Mouse (Mus musculus): ENCODE results near the gene Shisa6. TPM values are rescaled to one million over a fixed set of nuclear protein-coding genes. Genes with fewer than 3 reads are reported as not detected.

Gene Shisa6
- total RNA-seq (2021) = 0.56 and 0.75 TPM in 2 replicates
- long read RNA-seq, experiment 1 = 0 reads
- long read RNA-seq, experiment 2 = 0 reads

DNA sequence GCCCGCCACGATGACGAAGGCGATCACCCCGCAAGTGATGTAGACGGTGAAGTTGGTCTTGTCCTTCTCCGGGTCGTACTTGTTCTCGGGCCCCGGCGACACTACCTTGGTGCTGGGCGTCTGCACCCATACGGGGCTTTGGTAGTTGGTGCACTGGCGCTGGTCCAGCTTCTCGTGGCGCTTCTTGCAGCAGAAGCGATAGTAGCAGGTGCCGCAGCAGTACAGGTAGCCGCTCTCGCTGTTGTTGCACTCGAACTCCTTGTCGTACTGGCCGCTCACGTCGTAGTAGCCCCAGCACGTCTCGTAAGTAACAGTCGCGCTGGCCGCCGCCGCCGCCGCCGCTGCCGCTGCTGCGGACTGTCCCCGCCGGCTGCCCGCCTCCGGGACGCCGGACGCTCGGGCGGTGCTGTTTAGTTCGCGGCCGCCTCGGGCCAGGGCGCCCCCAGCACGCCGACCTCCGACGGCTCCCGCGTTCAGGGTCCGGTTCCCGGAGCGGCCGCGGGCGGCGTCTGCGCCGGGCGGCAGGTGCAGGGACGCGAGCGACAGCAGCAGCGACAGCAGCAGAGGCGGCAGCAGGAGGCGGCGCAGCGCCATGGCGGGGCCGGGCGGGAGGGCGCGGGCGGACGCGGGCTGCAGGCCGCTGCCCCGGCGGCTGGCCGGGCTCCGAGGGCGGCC is at the start of gene Shisa6:
TSS of gene Shisa6 (minus strand) at position 594 of the 675 bp plus-strand sequence.
- DNase-seq = peak; percentile 24

DNA sequence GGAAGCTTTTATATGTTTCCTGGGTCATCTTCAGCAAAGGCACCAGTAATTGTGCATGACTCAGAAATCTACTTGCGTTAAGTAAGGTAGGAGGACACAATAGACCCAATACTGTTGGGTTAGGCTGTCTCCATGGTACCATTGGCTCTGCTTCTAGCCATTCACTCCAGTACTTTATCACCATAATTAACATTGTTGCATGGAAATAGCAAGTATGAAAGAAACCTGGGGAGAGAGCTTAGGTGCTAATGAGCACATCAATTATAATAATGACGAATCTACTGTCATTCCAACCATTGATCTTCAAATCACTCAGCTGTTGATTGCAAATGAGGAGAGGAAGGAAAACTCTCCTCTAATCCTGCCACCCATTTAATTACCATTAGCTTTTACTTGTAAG is 48.1 kb upstream of the Shisa6 start:
- no peak for DNase-seq

DNA sequence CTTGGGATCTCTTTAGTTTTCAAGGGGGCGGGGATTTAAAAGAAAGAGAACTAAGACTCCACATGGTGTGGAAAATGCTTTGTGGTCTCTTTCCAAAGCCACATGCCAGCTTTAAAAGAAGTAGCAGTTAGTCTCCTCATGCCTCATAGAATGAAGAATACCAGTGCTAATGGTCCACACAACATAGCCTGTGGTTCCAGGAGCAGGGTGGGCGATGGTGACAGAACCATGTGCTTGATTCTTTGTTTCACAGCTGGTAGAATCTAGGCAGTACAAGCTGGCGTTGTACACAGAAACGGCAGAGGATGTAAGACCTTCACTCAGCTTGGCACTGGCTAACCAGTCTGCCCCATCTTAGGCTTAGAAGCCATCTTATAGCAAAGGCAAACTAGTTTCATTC is 43.3 kb upstream of the Shisa6 start:
- DNase-seq = no peak

DNA sequence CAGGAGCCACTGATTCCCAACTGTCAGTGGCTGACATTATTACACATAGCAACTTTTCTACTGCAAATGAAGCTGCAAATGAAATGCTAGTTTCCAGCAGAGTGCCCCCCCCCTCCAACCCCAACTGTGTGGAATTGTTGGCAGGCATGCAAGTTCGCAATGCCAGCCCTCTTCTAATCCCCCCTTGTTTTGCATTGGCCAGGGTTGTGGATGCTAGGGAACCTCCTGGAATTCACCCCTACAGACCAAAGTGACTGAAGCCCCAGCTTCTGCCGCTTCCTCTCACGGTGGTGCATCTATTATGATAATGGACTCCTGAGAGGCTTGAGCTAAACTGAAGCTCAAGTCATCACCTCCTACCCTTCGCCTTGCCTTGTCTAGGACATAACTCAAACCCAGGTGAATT is 42.6 kb upstream of the Shisa6 start:
- DNase-seq = no peak

DNA sequence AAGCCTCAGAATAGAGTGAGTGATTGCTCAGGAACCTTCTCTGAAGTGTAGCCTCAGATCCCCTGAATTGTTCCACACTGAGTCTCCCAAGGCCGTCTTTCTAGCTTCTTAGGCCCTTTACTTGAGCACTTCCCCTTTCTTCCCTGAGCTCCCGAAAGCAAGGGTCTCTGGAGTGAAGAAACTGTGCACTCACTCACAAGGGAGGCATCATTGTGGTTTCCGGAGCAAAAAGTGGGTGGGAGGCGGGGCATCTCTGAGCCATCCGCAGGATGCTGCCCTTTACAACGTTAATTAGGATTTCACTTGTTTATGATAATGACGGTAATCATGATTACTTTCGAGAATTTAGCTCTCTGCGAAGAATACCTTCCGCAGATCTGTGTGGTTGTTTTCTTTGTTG is 41.6 kb upstream of the Shisa6 start:
- DNase-seq = no peak

DNA sequence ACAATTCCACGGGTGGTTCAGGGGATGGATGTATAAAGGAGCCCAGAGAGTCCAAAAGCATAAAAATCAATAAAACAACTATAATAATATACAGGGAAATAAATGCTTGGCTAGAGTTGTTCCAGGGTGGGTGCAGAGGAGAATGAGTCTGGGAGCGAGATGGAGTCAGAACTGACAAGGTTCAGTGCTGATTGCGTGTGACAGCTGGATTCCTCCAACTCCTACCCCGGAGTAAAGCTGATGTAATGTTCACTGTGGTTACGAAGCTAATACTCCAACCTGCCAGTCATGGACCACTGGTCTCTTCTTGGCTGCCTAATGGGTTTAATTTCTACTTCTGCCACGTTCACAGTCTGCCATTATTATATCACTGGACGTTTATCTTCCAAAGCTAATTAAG is 36.5 kb upstream of the Shisa6 start:
- no peak for DNase-seq

DNA sequence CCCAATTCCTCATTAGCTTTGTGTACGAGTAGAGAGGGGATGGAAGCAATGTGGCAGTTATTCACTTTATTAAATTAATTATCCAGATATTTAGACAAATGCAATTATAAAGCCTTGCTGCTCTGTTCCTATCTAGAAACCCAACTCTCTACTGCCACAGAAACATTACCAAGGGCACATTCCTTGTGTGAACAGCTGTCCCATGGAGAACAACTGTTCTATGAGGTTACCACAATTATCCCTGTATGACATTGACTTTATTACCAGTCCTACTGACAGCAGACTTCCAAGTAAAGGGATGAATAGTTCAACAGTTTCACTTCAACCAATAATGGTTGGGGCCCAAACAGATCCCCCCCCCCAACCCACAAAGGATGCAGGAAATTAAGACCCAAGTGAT is 12.1 kb upstream of the Shisa6 start:
- no peak for DNase-seq

DNA sequence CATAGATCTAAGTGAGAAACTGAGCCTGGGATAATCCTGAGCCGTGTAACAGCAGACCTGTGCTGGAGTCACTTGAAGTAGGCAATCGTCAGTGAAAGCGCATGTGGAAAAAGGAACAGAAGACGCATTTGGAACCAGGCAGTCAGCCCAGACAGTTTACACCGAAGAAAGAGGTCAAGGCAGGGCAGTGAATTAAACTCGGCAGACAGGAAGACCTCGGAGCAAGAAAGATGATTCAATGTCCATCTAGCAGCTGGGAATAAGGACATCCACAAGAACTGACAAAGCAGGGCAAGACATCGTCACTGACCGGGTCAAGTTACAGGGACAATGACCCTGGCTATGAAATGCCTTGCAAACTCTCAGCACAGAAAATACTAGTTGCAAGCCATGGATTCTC is 10.1 kb upstream of the Shisa6 start:
- peak; percentile 45 for DNase-seq

DNA sequence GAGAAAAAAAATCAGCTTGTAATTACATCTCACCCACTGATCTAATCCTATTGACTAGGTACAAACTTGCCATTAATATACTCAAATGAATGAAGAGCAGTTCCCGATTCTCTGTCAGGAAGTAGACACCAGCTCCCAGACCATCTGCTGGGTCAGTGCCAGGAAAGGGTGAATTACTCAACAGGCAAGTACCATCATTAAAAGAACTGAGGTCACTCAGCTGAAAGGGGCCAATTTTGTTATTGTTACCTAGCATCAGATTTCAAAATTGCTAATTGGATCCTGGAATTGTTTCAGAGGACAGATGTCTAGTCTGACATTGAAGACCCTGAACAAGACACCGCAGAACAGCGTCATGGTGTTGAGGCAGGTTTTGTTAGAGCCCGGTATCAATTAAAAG is 9.4 kb upstream of the Shisa6 start:
- peak; percentile 73 for DNase-seq

DNA sequence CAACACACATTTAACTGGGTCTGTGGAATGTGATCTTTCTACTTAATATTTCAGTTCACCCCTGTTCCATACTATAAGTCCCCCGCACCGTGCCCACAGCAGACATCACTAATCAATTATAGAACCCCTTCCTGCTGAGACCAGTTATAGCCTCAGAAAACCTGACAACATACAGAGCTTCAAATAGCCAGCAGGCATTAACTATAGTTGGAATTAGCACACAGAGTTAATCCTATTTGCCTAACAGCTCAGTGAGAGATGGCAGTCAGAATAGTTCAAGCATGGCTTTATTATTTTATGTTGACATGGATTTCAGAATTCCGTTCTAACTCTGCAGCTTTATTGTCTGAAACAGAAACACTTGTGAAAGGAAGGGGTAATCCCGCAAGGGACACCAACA is 8.5 kb upstream of the Shisa6 start:
- DNase-seq = no peak

DNA sequence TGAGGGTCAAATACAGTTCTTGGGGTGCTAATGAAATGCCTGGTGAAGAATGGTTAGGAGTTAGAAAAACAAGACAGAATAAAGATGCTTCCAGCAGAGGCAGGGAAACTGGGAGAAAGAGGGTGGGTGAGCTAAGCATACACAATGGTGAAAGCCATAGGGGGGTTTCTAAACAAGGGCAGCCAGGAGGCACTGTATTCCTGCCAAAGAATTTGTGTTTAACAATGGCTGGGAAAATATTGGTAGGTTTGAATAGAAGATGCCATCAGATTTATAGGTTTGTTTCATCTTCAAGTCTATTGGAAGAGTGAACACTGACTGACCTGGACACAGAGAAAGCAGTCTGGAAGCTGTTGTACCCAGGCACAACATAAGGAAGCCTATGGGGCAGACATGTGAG is 2.4 kb upstream of the Shisa6 start:
- no peak for DNase-seq

DNA sequence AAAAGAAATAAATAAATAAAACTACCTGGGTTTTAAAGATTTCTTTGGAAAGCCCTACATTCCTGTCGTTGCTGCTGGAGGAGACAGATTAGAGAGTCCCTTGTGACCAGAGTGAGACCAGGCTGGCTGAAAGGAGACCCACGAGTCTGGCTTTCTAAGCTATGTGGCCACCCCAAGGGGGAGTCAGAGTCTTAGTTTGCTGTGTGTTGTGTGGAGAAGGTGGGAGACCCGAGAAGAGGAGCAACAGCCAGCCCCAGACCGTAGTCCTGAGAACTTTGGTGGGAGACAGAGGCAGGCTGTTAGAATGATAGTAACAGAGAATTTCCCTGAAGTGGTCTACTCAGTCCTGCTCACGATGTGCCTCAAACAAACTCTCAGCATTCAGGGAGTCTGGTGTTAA is 1.6 kb upstream of the Shisa6 start:
- DNase-seq = no peak

DNA sequence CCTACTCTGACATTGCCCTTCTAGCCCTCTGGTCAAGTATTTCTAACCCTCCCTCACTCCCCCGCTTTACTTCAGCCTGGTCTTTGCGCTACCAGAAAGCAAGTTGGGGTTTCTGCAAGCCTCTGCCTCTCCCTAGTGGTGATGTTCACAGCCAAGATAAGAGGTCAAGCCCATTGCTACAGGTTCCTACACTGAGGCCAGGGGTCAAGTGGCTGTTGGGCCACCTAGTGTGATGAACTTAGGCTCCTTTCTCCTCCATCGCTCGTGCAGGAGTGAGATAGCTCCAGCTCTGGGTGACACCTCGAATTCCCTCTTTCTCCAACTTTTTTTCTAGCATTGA is 1.2 kb upstream of the Shisa6 start:
- no peak for DNase-seq

DNA sequence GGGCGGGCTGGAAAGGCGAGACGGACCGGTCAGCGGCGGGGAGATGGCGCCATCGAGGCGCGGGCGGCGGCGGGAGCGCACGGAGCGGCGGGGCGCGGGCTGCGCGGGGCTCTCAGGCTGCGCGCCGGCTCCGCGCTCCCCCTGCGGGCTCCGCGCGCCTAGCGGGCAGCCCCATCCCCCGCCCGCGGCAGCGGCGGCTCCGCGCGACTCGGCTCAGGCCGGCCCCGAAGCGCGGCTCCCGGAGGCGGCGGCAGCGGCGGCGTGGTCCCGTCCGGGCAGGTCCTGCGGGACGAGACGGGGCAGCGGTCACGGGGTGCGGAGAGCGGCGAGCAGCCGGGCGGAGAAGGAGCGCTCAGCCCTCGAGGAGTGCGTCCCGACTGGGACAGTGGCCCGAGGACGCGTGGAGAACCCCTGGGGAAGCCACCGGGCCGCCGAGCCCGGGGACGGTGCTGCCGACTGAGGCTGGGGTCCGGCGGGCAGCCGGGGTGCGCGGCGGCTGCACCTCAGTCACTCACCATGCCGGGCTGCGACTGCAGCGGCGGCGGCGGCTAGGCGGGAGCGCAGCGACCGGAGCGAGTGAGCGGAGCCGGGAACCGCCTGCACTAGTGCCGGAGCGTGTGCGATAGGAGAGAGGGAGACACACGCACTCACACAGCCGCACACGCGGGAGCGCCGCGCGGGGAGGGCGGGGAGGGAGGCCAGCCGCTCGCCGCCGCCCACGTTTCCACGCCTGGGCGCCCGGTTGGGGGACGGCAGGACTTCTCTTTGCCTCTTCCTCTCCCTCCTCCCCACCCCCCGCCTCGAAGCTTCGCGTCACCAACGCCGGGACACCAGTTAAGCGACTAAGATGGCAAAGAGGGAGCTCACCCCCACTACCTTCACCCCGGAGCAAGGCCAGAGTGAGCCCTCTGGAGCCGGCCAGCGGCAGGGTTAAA is 549 bp upstream of the Shisa6 start:
- DNase-seq = peak; percentile 19

DNA sequence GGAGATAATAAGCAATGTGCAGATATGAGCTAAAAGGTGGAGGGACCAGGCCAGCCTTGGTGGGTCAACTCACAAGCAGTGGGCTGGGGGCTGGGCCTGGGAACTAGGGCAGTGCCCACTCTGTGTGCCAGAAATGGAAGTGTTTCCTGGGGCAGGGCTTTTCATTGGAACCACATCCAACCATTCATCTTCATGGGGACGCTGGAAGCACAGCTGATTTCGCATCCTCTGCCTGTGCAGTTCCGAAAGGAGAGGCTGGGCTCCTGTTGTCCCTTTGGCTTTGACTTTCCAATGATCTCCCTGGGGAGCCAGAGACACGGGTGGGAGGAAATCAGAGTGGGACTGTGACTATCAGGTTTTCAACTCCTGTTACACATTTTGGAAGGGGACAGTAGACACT is 1.5 kb downstream of the Shisa6 start:
- no peak for DNase-seq

DNA sequence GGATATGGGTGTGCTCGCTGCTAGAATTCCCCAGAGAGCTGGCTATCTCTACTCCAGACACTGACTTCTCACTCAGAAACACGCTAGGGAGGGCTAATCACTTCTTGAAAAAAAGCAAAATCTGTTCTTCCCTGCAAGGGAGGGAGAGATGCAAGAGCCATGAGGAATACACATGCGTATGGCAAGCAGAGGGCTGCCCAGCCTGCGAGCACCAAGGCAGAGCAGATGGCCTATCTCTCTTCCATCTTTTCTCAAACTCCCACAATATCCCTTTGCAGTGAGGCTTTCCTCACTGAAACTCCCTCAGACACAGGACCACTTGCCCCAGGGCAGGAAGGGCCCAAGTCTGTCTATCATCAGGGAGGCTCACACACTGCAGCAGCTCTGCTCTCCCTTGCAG is 3.4 kb downstream of the Shisa6 start:
- DNase-seq = no peak

DNA sequence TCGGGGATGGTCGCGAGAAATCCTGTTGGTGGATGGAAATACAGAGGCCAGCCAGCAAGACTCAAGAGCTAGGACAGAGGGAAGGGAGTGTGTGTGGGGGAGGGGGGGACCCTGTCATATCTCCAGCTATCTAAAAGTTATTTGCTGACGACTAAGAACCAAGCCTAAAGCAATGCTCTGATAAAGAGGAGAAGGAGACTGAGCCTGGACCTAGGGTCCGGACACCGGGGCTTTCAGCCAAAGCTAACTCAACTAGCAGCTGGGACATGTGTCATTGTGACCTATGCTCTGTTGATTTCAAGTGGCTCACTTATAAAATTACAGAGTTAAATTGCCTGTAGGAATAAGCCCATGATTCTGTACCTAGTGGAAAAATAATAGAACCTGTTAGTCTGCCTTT is 6.4 kb downstream of the Shisa6 start:
- DNase-seq = no peak

DNA sequence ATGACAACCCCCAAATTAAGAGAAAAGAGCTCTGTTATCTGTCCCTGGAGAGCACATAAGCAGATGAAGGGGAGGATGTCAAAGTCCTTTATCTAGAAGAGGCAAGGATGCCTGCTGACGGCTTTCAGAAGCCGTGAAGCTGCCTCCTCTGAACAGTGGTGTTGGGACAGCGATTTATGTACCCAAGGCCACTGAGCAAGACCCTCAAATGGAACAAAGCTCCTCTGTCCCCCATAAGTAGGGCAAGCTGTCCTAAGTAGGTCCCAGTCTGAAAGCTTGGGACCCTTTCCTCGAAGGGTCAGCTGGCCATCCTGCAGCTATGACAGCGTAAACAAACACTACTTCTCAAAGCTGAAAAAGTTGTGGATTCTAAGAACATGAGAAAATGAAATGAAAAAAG is 11.4 kb downstream of the Shisa6 start:
- no peak for DNase-seq

DNA sequence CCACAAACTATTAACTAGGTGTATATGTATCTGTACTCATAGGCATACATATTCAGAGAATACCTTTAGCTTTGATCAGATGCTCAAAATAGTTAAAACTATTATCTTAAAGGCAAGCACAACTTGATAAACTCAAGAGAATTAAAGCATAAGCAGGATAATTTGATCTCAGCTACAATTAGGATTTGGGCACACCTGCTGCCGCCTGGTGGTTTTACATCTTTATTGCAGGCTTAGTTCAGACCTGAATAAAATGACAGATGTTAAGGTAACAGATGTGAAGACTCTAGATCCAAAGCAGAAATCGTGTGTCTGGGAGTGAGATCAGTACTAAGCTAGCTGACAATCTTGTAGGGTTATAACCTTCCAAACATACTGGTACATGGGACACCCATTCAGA is 24.8 kb downstream of the Shisa6 start:
- DNase-seq = no peak

DNA sequence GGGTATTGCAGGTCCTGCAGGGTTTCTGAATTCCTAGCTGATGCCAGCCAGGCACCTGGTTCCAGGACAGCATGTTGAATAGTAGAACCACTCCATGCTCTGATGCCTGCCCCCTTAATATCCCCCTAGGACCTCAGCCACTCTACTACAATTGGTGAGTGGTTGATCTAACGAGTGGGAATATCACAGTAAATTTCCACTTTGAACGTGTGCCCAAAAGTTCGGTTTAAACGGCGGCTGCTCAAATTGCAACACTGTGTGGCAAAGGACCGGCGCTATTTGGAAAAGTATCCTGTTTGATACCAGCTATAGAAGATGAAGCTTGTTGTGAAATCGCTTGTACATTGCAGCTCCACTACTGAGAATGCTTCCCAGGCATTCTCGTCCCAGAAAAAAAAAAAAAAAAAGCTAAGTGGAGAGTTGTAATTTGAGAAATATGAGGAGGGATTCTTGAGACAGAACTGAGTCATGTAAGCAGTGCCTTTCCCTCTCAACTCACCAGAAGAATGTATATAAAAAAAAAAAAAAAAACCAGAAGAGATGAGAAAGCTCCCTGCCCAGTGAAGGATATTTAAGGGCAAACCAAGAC is 26.8 kb downstream of the Shisa6 start:
- DNase-seq = no peak

DNA sequence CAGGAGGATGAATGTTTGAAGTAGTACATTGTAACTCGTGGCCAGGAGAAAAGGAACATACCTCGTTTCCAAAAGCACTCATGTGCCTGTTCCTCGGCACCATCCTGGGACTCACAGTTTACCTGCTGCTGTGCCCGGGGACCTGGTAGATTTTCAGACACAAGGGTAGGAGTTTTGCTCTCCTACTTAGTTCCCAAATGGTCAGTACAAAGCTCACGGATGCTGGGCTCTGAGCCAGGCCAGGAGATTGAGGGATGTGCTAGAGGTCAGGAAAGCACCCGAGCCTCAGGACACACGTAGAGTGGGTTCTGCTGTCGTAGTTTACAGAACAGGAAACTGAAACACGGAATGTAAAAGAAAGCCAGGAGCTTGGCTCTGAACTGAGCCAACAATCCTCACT is 29.5 kb downstream of the Shisa6 start:
- DNase-seq = no peak

DNA sequence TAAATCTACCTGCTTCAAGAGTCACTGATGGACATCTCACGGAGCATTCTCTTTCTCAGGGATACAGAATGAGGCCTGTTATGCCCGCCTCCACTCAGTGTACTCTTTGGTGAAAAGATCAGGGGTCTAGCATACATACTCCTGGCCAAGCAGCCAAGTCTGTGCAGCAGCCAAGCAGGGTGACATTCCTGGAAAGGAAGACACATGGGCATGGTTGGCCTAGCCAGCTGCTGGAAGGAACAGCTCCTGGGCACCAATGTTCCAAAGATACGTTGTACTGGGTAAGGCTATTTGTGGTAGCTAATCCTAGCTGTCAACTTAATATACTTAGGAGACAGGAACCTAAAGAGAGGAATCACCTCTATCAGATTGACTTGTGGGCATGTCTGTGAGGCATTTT is 31.4 kb downstream of the Shisa6 start:
- DNase-seq = no peak

DNA sequence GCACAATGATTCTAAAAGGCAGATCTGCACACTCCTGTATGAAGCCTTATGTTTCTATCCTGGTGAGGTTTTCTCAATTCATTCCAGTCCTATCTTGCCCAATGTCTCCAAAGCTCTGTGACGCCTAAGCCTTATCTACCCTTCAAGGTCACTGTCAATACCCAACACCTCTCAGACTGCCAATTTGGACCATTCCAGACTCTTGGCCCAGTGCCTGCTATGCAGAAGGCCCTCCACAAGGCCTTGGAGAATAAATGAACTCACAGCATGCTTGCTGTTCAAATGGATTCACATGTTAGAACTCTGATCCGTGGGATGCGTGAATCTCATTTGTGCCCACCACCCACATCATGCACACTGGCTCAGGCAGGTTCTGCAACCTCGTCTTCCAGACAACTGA is 38.0 kb downstream of the Shisa6 start:
- peak; percentile 82 for DNase-seq

DNA sequence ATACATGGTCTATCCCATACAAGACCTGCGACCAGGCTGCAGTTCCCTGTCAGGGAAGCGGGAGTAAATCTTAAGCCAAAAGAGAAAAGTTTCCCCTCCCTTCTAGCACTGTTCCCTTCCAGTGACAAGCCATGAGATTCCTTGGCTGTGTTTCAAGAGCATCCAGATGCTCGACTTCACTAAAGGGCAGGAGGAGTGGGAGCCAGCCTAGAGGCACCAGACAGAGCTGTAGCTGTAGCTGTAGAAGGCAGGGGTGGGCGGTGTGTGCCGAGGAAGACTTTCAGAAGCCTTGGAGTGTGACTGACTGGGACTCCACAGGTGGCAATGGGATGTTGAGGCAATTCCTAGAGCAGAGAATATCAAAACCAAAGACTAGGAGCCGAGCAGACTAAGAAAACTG is 43.3 kb downstream of the Shisa6 start:
- DNase-seq = no peak
